Mouse (Mus musculus): ENCODE results near the gene Olfr975.
"Not testable (repeated sequence)": the region's sequence is repeated elsewhere in the genome, so short reads cannot be mapped to it uniquely, and the experiment has no call there.

The Olfr975 gene

GRCm38 (mm10) chr9:39951946-39952345 lies at the start of gene Olfr975:
Olfr975 (minus strand) TSS chr9:39952046.
- no peak for DNase-seq

- DNase-seq: no peak
These were observed 40.0 kb upstream of the Olfr975 start, which contains the start of gene Olfr978 for GRCm38 (mm10) chr9:39991813-39992212. Olfr978 (plus strand) TSS chr9:39992113.

GRCm38 (mm10) chr9:39976581-39977145 lies 24.8 kb upstream of the Olfr975 start:
- not testable (repeated sequence) for DNase-seq

GRCm38 (mm10) chr9:39961033-39961432 lies 9.2 kb upstream of the Olfr975 start, which contains the start of gene Olfr976:
Olfr976 (minus strand) TSS chr9:39961133.
- DNase-seq: not testable (repeated sequence)

GRCm38 (mm10) chr9:39937201-39937600 lies 14.6 kb downstream of the Olfr975 start, which contains the start of gene Olfr974:
Olfr974 (plus strand) TSS chr9:39937501.
- no peak for DNase-seq

GRCm38 (mm10) chr9:39928837-39929236 lies 23.0 kb downstream of the Olfr975 start:
- not testable (repeated sequence) for DNase-seq

- not testable (repeated sequence) for DNase-seq
These were observed 23.6 kb downstream of the Olfr975 start for GRCm38 (mm10) chr9:39927975-39928836.

GRCm38 (mm10) chr9:39909939-39910338 lies 41.9 kb downstream of the Olfr975 start:
- no peak for DNase-seq

- DNase-seq: no peak
These were observed 44.8 kb downstream of the Olfr975 start, which contains the start of gene Olfr229 for GRCm38 (mm10) chr9:39907036-39907435. Olfr229 (plus strand) TSS chr9:39907336.

- no peak for DNase-seq
These were observed 46.7 kb downstream of the Olfr975 start for GRCm38 (mm10) chr9:39905106-39905505.
